Mouse (Mus musculus): Measurements from ENCODE around the gene Ap2a1. TPM values are rescaled to one million over a fixed set of nuclear protein-coding genes. Genes with fewer than 3 reads are reported as not detected.

The Ap2a1 gene
- 74.2 and 77.6 TPM in 2 replicates for polyA plus RNA-seq (2016; fragmentation: Nextera tagmentation; extraction: Ambion mirVana)

GRCm38 (mm10) chr7:44929204-44930151 is at the start of gene Ap2a1:
Gene Ap2a1 (minus strand): TSS chr7:44929496.
- WGBS = under 1% methylated on average over 84 of the region's 84 CpGs
- Histone ChIP-seq H3K4me1 (replicated peaks) (peaks cover 20% of the 10 kb centered on the region), H3K27ac (peak within 1 kb of the TSS; percentile 89), H3K4me3 (replicated peaks) (peak within 1 kb of the TSS; percentile 82), H3K27me3 (no peaks in the 10 kb centered on the region), H3K9ac (replicated peaks) (peak within 1 kb of the TSS; percentile 89), H3K9me3 (no peaks in the 10 kb centered on the region), H3K4me2 (peak within 1 kb of the TSS; percentile 84), H3K36me3 (peaks cover 20% of the 10 kb centered on the region)
- ATAC-seq (ENCODE audit: insufficient number of reproducible peaks, insufficient read depth, low FRiP score, low TSS enrichment, low read depth) = peak; percentile 99

GRCm38 (mm10) chr7:44978300-44978699 is 49.0 kb upstream of the Ap2a1 start:
- Histone ChIP-seq H3K27me3 (no peaks in the 10 kb centered on the region), H3K9me3 (no peaks in the 10 kb centered on the region), H3K36me3 (peaks cover 81% of the 10 kb centered on the region), H3K9ac (replicated peaks) (no peak overlapping the region), H3K4me3 (replicated peaks) (no peak overlapping the region), H3K4me1 (replicated peaks) (peaks cover 14% of the 10 kb centered on the region), H3K27ac (no peak overlapping the region), H3K4me2 (no peak overlapping the region)
- 90% methylated on average over 3 of the region's 3 CpGs for WGBS
- no peak for ATAC-seq (ENCODE audit: insufficient number of reproducible peaks, insufficient read depth, low FRiP score, low TSS enrichment, low read depth)

DNA sequence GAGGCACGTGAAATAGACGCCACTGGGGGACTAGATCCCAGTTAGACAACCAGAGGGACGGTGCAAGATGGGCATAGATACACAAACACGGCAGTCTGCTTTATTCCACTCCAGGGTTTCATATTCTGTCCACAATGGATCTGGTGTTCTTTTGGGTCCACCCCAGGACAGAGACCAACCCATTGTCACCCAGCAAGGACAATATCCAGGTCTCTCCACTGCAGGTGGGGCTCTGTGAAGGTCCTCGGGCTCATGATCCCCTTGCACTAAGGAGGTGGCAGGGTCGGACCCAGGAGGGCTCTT is 45.8 kb upstream of the Ap2a1 start:
- 27% methylated on average over 6 of the region's 6 CpGs for WGBS
- peaks cover 28% of the 10 kb centered on the region for H3K4me1 ChIP-seq (replicated peaks)
- H3K27ac ChIP-seq = peak overlapping the region; percentile 81
- H3K9ac ChIP-seq (replicated peaks) = no peak overlapping the region
- no peaks in the 10 kb centered on the region for H3K27me3 ChIP-seq
- H3K36me3 ChIP-seq = peaks cover 51% of the 10 kb centered on the region
- ATAC-seq (ENCODE audit: insufficient number of reproducible peaks, insufficient read depth, low FRiP score, low TSS enrichment, low read depth) = no peak
- no peaks in the 10 kb centered on the region for H3K9me3 ChIP-seq
- 0 out of 2 replicates have a peak overlapping the region, but pooled peaks have one; percentile 1 for H3K4me3 ChIP-seq (replicated peaks)
- H3K4me2 ChIP-seq = peak overlapping the region; percentile 80

- H3K4me3 ChIP-seq (replicated peaks) = peak within 1 kb of the TSS; percentile 56
- no peaks in the 10 kb centered on the region for H3K9me3 ChIP-seq
- peak within 1 kb of the TSS; percentile 80 for H3K4me2 ChIP-seq
- H3K27ac ChIP-seq = peak within 1 kb of the TSS; percentile 81
- H3K9ac ChIP-seq (replicated peaks) = peak within 1 kb of the TSS; percentile 52
- H3K27me3 ChIP-seq = no peaks in the 10 kb centered on the region
- H3K36me3 ChIP-seq = peaks cover 46% of the 10 kb centered on the region
- peaks cover 31% of the 10 kb centered on the region for H3K4me1 ChIP-seq (replicated peaks)
- 2% methylated on average over 22 of the region's 22 CpGs for WGBS
- peak; percentile 16; the same call in 1 of the 2 replicates for ATAC-seq (ENCODE audit: insufficient number of reproducible peaks, insufficient read depth, low FRiP score, low TSS enrichment, low read depth)
Observed at GRCm38 (mm10) chr7:44974383-44975116, 45.3 kb upstream of the Ap2a1 start, which contains the start of gene Cpt1c. Gene Cpt1c (minus strand): TSS chr7:44974851.

DNA sequence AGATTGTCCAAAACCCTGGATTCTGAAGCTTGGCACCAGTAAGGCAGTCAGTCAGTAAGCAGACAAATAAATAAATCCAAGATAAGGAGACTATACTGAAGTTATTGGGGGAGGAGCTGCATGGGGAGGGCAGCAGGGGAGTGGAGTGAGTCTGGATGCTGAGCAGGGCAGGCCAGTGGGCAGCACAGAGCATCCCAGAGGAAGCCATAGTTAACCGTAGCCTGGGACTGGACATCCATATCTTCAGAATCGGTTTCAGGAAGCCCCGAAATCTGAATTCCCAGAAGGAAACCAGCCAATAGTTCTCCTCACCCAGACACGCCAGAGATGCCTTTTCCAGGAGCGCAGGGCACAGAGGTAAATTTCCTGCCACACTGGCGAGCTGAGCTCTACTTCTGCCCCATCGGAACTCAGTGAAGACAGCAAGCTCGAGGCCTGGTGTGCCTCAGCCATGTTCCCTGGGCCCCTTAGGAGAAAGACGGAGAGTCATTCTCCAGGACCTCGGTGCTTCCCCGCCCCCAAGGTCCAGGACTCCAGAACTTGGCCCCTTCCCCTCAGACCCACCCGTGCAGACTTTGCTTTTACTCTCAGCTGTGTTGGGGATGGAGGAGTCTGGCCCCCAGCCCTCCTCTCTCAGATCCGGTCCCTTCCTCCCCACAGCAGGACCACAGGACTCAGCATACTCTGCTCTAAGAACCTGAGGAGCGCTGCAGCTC is 44.3 kb upstream of the Ap2a1 start:
- Histone ChIP-seq H3K9ac (replicated peaks) (peak overlapping the region; percentile 52), H3K4me2 (peak overlapping the region; percentile 80), H3K27me3 (no peaks in the 10 kb centered on the region), H3K27ac (peak overlapping the region; percentile 81), H3K4me3 (replicated peaks) (peak overlapping the region; percentile 56), H3K9me3 (no peaks in the 10 kb centered on the region), H3K4me1 (replicated peaks) (peaks cover 32% of the 10 kb centered on the region), H3K36me3 (peaks cover 36% of the 10 kb centered on the region)
- 44% methylated on average over 14 of the region's 14 CpGs for WGBS
- ATAC-seq (ENCODE audit: insufficient number of reproducible peaks, insufficient read depth, low FRiP score, low TSS enrichment, low read depth) = no peak

- Histone ChIP-seq H3K4me1 (replicated peaks) (peaks cover 32% of the 10 kb centered on the region), H3K9ac (replicated peaks) (peak overlapping the region; percentile 72), H3K27ac (peak overlapping the region; percentile 92; the same call in 1 of the 2 replicates), H3K4me3 (replicated peaks) (peak overlapping the region; percentile 55), H3K9me3 (no peaks in the 10 kb centered on the region), H3K4me2 (peak overlapping the region; percentile 81), H3K27me3 (no peaks in the 10 kb centered on the region), H3K36me3 (peaks cover 30% of the 10 kb centered on the region)
- ATAC-seq (ENCODE audit: insufficient number of reproducible peaks, insufficient read depth, low FRiP score, low TSS enrichment, low read depth) = no peak
- WGBS = 76% methylated on average over 7 of the region's 7 CpGs
Observed at GRCm38 (mm10) chr7:44971142-44971541, 41.8 kb upstream of the Ap2a1 start.

DNA sequence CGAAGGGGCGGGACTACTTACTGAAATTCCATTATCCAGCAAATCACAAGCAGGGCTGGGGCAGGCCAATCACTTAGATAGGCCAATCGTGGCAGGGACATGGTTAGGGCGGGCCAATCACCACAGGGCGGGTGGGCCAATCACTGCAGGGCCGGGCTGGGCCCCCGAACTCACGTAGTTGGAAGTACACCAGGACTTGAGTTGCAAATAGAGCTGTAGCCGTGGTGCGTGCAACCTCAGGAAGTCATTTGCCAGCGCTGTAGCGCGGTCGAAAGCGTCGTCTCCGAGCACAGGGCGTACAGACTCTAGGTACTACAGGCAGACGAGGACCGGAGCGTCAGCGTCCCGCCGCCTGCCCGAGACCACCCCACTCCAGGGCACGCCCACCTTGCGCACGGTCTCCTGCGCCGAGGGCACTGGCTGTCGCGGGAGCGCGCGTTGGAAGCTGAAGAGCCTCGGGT is 41.0 kb upstream of the Ap2a1 start:
- Histone ChIP-seq H3K9me3 (no peaks in the 10 kb centered on the region), H3K27ac (peak overlapping the region; percentile 92), H3K9ac (replicated peaks) (peak overlapping the region; percentile 72), H3K4me2 (peak overlapping the region; percentile 81), H3K4me3 (replicated peaks) (peak overlapping the region; percentile 55), H3K27me3 (no peaks in the 10 kb centered on the region), H3K36me3 (peaks cover 30% of the 10 kb centered on the region), H3K4me1 (replicated peaks) (peaks cover 28% of the 10 kb centered on the region)
- ATAC-seq (ENCODE audit: insufficient number of reproducible peaks, insufficient read depth, low FRiP score, low TSS enrichment, low read depth) = peak; percentile 94
- WGBS = 0% methylated on average over 36 of the region's 36 CpGs

DNA sequence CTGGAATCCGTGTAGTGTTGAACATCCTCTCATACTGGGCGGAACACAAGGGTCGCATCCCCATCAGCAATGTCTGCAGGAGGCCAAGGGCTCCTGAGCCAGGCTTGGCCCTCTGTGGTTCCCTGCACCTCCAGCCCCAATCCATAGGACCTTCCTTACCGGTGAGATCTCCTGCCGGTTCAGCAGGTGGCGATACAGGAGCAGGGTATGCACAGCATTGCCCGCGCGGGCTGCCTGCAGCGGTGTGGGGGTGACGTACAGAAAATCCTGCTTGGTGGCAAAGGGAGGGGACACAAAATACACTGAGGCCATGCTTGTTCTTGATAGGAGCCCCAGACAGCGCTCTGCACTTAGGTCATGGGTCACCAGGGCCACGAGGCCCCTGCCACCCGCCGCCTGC is 37.3 kb upstream of the Ap2a1 start:
- ATAC-seq (ENCODE audit: insufficient number of reproducible peaks, insufficient read depth, low FRiP score, low TSS enrichment, low read depth) = no peak
- Histone ChIP-seq H3K9me3 (no peaks in the 10 kb centered on the region), H3K9ac (replicated peaks) (no peak overlapping the region), H3K4me1 (replicated peaks) (peaks cover 13% of the 10 kb centered on the region), H3K27me3 (no peaks in the 10 kb centered on the region), H3K4me3 (replicated peaks) (no peak overlapping the region), H3K27ac (no peak overlapping the region), H3K4me2 (no peak overlapping the region), H3K36me3 (peaks cover 58% of the 10 kb centered on the region)
- WGBS = 74% methylated on average over 15 of the region's 15 CpGs

GRCm38 (mm10) chr7:44965975-44966374 is 36.7 kb upstream of the Ap2a1 start:
- no peaks in the 10 kb centered on the region for H3K9me3 ChIP-seq
- H3K27me3 ChIP-seq = no peaks in the 10 kb centered on the region
- H3K36me3 ChIP-seq = peaks cover 65% of the 10 kb centered on the region
- no peak overlapping the region for H3K4me3 ChIP-seq (replicated peaks)
- peaks cover 7% of the 10 kb centered on the region for H3K4me1 ChIP-seq (replicated peaks)
- no peak overlapping the region for H3K4me2 ChIP-seq
- no peak for ATAC-seq (ENCODE audit: insufficient number of reproducible peaks, insufficient read depth, low FRiP score, low TSS enrichment, low read depth)
- no peak overlapping the region for H3K9ac ChIP-seq (replicated peaks)
- WGBS = 77% methylated on average over 7 of the region's 7 CpGs
- no peak overlapping the region for H3K27ac ChIP-seq

DNA sequence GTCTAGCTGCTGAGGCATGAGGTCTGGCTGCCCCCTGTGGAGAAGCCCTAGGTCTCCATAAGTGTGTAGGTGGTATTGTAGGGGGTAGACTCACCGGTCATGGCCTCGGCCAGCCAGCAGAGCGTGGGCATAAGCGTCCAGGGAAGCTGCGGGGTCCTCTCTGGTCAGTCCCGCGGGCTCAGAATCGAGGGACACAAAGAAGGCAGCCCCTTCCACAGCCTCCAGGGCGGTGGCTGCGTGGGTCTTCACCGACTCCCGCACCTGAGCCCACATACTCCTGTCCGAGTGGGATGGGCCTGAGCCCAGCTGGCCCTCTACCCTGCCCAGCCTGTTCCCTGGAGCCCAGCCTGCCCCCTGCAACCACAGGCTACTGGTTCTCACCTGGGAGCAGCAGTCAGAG is 35.7 kb upstream of the Ap2a1 start:
- no peak for ATAC-seq (ENCODE audit: insufficient number of reproducible peaks, insufficient read depth, low FRiP score, low TSS enrichment, low read depth)
- Histone ChIP-seq H3K9ac (replicated peaks) (no peak overlapping the region), H3K27ac (no peak overlapping the region), H3K4me2 (no peak overlapping the region), H3K36me3 (peaks cover 72% of the 10 kb centered on the region), H3K4me3 (replicated peaks) (no peak overlapping the region), H3K9me3 (no peaks in the 10 kb centered on the region), H3K4me1 (replicated peaks) (peaks cover 4% of the 10 kb centered on the region; the same call in 1 of the 2 replicates), H3K27me3 (no peaks in the 10 kb centered on the region)
- WGBS = 96% methylated on average over 13 of the region's 13 CpGs

All from limb, embryonic 12.5 days (tissue).